In the genomic region with DNA sequence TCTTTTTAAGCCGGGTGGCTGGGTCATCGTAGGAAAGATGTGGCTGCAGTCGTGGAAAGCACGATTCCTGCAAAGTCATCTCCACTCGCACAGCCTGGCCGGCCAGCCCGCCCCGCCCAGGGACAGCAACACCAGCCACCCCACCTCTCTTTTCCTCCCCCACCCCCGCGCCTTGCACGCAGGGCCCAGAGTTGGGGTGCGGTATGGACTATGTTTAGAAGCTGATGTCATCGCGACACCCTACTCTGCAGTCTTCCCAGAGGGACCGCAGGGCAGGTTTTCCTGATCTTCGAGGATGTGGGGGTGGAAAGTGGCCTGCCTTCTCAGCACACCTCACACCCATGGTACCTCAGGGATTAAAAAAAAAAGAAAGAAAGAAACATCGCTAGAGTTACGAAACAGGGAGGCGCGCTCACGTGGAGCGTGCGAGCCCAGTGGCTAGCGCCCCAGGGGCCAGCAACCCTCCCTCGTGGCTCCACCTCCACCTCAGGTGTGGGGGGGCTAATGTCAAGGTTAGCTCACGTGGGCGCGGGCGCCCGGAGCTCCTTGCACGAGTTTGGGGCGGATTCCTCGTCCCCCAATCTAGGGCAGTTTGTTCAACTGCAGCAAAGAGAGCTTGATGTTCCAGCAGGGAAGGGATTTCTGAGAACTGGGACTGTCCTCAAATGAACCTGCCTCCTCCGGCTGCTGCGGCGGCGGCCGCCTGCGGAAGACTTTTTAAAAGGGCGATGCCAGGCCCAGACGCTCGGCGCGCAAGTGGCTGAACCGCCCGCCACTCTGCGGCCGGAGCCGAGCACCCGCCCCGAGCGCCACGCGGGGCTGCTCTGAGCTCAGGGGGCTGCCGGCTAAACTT, we compare ENCODE assay signal across 8 mouse cellular contexts. TPM values are rescaled to one million over a fixed set of nuclear protein-coding genes. Genes with fewer than 3 reads are reported as not detected.
A peak's percentile ranks its signal among the peaks of the same experiment; 100 is the strongest.
DNase-seq lines count a peak whose midpoint lies in the region; ATAC-seq and TF ChIP-seq lines count a peak whose summit lies in the region.

No protein-coding gene starts in this region.

- TF ChIP-seq POLR2A in spleen, adult 2 months (IDR thresholded peaks at IDR 0.05; ENCODE audit: low read depth, low read length): no peak

- H3K36me3 ChIP-seq in embryonic facial prominence, embryonic 15.5 days: no peaks in the 10 kb centered on the region
- H3K36me3 ChIP-seq in limb, embryonic 15.5 days: no peaks in the 10 kb centered on the region
- H3K36me3 ChIP-seq in midbrain, embryonic 16.5 days (ENCODE audit: control insufficient read depth, insufficient read depth, low read length): no peaks in the 10 kb centered on the region
- no peaks in the 10 kb centered on the region for H3K36me3 ChIP-seq in spleen, adult 2 months (ENCODE audit: control insufficient read depth, insufficient read depth, low read length)

- peaks cover 41% of the 10 kb centered on the region for H3K4me1 ChIP-seq in embryonic facial prominence, embryonic 15.5 days
- H3K4me1 ChIP-seq in limb, embryonic 15.5 days: peaks cover 40% of the 10 kb centered on the region
- peaks cover 24% of the 10 kb centered on the region for H3K4me1 ChIP-seq in midbrain, embryonic 16.5 days (ENCODE audit: control insufficient read depth, insufficient read depth, low read length)
- peaks cover 21% of the 10 kb centered on the region for H3K4me1 ChIP-seq in spleen, adult 2 months (ENCODE audit: control insufficient read depth, insufficient read depth, insufficient read length)

- peak overlapping the region; percentile 80 for H3K27ac ChIP-seq in embryonic facial prominence, embryonic 15.5 days (replicated peaks)
- H3K27ac ChIP-seq in limb, embryonic 15.5 days: 0 out of 2 replicates have a peak overlapping the region, but pooled peaks have one; percentile 33
- no peak overlapping the region for H3K27ac ChIP-seq in midbrain, embryonic 16.5 days (ENCODE audit: low read length)
- H3K27ac ChIP-seq in spleen, adult 2 months (ENCODE audit: insufficient read depth, low read length): peak overlapping the region; percentile 72

- H3K4me3 ChIP-seq in embryonic facial prominence, embryonic 15.5 days (replicated peaks): peak overlapping the region; percentile 47
- peak overlapping the region; percentile 43 for H3K4me3 ChIP-seq in limb, embryonic 15.5 days
- H3K4me3 ChIP-seq in midbrain, embryonic 16.5 days (ENCODE audit: low read depth, low read length): peak overlapping the region; percentile 46
- H3K4me3 ChIP-seq in spleen, adult 2 months (ENCODE audit: extremely low read depth, insufficient read depth, insufficient read length): peak overlapping the region; percentile 58

- WGBS in embryonic facial prominence, embryonic 15.5 days: under 1% methylated on average over 55 of the region's 55 CpGs
- under 1% methylated on average over 55 of the region's 55 CpGs for WGBS in limb, embryonic 15.5 days
- under 1% methylated on average over 55 of the region's 55 CpGs for WGBS in midbrain, embryonic 16.5 days
- WGBS in spleen, adult 2 months: under 1% methylated on average over 55 of the region's 55 CpGs

- peak; percentile 49 for ATAC-seq in embryonic facial prominence, embryonic 15.5 days (ENCODE audit: insufficient number of reproducible peaks, low FRiP score, low TSS enrichment, low read depth)
- ATAC-seq in limb, embryonic 15.5 days (ENCODE audit: insufficient number of reproducible peaks, low FRiP score, low TSS enrichment, low read depth): no peak
- peak; percentile 39 for ATAC-seq in midbrain, embryonic 16.5 days

- H3K9ac ChIP-seq in embryonic facial prominence, embryonic 15.5 days: peak overlapping the region; percentile 29; the same call in 1 of the 2 replicates
- 0 out of 2 replicates have a peak overlapping the region, but pooled peaks have one; percentile 21 for H3K9ac ChIP-seq in limb, embryonic 15.5 days
- peak overlapping the region; percentile 57 for H3K9ac ChIP-seq in midbrain, embryonic 16.5 days (ENCODE audit: low read depth, low read length)

- peaks cover 32% of the 10 kb centered on the region for H3K27me3 ChIP-seq in embryonic facial prominence, embryonic 15.5 days
- peaks cover 44% of the 10 kb centered on the region for H3K27me3 ChIP-seq in limb, embryonic 15.5 days
- H3K27me3 ChIP-seq in midbrain, embryonic 16.5 days (ENCODE audit: control insufficient read depth, insufficient read depth, low read depth, low read length): peaks cover 36% of the 10 kb centered on the region
- H3K27me3 ChIP-seq in spleen, adult 2 months (ENCODE audit: control insufficient read depth, insufficient read depth, low read length): peaks cover 7% of the 10 kb centered on the region

- TF ChIP-seq CTCF in spleen, adult 2 months (IDR thresholded peaks at IDR 0.05; ENCODE audit: extremely low read depth, insufficient read depth, insufficient read length, insufficient replicate concordance): no peak

- no peaks in the 10 kb centered on the region for H3K9me3 ChIP-seq in embryonic facial prominence, embryonic 15.5 days (replicated peaks)
- no peaks in the 10 kb centered on the region for H3K9me3 ChIP-seq in limb, embryonic 15.5 days
- H3K9me3 ChIP-seq in midbrain, embryonic 16.5 days (replicated peaks; ENCODE audit: control insufficient read depth, low read length, poor library complexity, severe bottlenecking): no peaks in the 10 kb centered on the region

- DNase-seq in 3T3-L1 (ENCODE audit: low read depth, low spot score): peak; percentile 85
- DNase-seq in adrenal gland, postnatal 36 days: peak; percentile 89 to 92
- peak; percentile 97 for DNase-seq in heart, adult 9 months (ENCODE audit: low spot score in 2 of 2)
- DNase-seq in kidney, adult 9 months: peak; percentile 98
- DNase-seq in spleen, adult 2 months (ENCODE audit: low read depth in 1 of 2, low spot score in 2 of 2): peak; percentile 32 to 63

- peak overlapping the region; percentile 96 for H3K4me2 ChIP-seq in embryonic facial prominence, embryonic 15.5 days (replicated peaks)
- H3K4me2 ChIP-seq in limb, embryonic 15.5 days: peak overlapping the region; percentile 83
- H3K4me2 ChIP-seq in midbrain, embryonic 16.5 days (ENCODE audit: low read length): peak overlapping the region; percentile 90

RNA-seq across cellular contexts. Expression of a gene that starts 5.5 kb away (rescaled TPM):
- 10 to 100 TPM; 79.4 to 87.7 TPM for total RNA-seq in adrenal gland, postnatal 36 days (2021)
- 6.9 and 7.5 TPM in 2 replicates for polyA plus RNA-seq in embryonic facial prominence, embryonic 15.5 days (2015; fragmentation: Nextera tagmentation; extraction: Ambion mirVana)
- 3.9 and 4.6 TPM in 2 replicates for polyA plus RNA-seq in limb, embryonic 15.5 days (2015; fragmentation: Nextera tagmentation; extraction: Ambion mirVana)
- polyA plus RNA-seq in midbrain, embryonic 16.5 days (2015; fragmentation: Nextera tagmentation; extraction: Ambion mirVana): 2.3 and 3.1 TPM in 2 replicates
- polyA plus RNA-seq in spleen, adult 2 months (2012; rRNA removed): 6.3 and 9.2 TPM in 2 replicates

Comparison
In these comparisons a context has a peak if more than half of its experiments do, and no peak if none do; other contexts are left out.
1. DNase-seq: peak in every context shown above with its lines; median percentile 98 in kidney, adult 9 months; 97 in heart, adult 9 months; 90 in adrenal gland, postnatal 36 days; 85 in 3T3-L1; 48 in spleen, adult 2 months.